Mouse (Mus musculus) stomach, postnatal 0 days (tissue): ENCODE data around the gene Platr25.
A peak's percentile ranks its signal among the peaks of the same experiment; 100 is the strongest.
"Not testable (repeated sequence)": the region's sequence is repeated elsewhere in the genome, so short reads cannot be mapped to it uniquely, and the experiment has no call there.

Source experiments
- CTCF ChIP-seq: IDR thresholded peaks from 2 replicates; pipeline ENCODE4 v1.5.1; 2016; ENCODE audit warnings: antibody characterized with exemption, low read depth, mild to moderate bottlenecking, moderate library complexity
- EP300 ChIP-seq: optimal IDR thresholded peaks from 2 replicates; pipeline ENCODE3; 2016; ENCODE audit warnings: antibody characterized with exemption

- TF ChIP-seq EP300 = not testable (repeated sequence)
- peak; percentile 75 for TF ChIP-seq CTCF
Measured at GRCm38 (mm10) chr13:62763806-62764205, 3.3 kb upstream of the Platr25 start.
